Mouse (Mus musculus) layer of hippocampus, adult 11-12 months (tissue): ENCODE results near the gene Eml2.

Source experiments
- DNase-seq: peaks from one replicate; pipeline ENCODE4 v3.0.0; 2022; ENCODE audit warnings: low spot score

Gene Eml2

DNA sequence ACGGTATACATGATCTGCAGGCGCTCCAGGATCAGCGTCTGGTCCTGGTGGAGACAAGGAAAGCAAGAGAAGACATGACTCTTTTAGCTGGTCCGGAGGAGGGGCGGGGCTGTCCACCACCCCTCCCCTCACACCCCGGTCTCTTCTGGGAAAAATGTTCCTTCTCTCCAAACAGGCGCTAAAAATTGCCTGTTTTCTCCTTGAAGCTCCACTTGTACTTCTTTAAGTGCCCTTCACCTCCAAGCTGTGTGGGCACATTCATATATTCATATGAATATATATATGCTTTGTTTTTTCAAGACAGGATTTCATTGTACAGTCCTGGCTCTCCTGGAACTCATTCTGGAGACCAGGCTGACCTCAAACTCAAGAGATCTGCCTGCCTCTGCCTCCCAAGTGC lies 13.3 kb upstream of the Eml2 start:
- no peak for DNase-seq

GRCm38 (mm10) chr7:19163752-19164151 lies 12.5 kb upstream of the Eml2 start:
- no peak for DNase-seq

- DNase-seq, result no peak
These were observed 12.0 kb upstream of the Eml2 start for GRCm38 (mm10) chr7:19164189-19164588.

DNA sequence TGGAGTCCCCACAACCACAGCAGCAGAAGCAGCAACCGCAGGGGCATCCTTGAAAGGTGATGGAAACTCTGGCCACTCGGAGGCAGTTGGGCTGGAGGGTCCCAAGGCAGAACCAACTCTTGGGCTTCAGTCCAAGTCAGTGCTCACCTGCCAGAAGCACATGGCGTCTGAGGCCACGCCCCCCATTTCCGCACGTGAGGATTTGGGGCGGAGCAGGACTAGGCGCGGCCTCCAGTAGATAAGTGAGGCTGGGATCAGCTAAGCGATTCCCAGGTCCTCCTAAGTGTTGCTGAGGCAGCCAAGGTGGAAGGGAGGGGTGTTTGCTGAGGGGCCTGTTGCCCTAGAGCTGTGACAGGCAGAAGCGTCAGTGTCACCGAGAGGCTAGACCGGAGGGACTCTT lies 11.2 kb upstream of the Eml2 start:
- no peak for DNase-seq

GRCm38 (mm10) chr7:19165656-19166423 lies 10.4 kb upstream of the Eml2 start, which contains the start of gene Gipr:
Gipr (minus strand) TSS chr7:19166127.
- DNase-seq, result no peak

DNA sequence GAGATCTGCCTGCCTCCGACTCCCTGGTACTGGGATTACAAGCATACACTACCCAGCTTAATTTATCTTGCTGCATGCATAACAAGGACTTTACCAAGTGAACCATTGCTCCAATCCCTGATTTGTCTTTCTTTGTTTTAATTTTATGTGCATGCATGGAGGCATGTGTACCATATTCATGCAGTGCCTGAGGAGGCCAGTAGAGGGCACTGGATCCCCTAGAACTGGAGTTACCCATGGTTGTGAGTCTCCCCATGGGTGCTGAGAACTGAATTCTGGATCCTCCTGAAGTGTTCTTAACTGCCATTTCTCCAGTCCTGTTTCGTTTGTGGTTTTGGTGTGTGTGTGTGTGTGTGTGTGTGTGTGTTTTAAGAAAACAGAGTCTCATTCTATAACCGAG lies 9.2 kb upstream of the Eml2 start:
- no peak for DNase-seq

- no peak for DNase-seq
These were observed 6.7 kb upstream of the Eml2 start for GRCm38 (mm10) chr7:19169506-19169905.

GRCm38 (mm10) chr7:19170142-19170541 lies 6.1 kb upstream of the Eml2 start:
- DNase-seq, result no peak

GRCm38 (mm10) chr7:19171831-19172230 lies 4.4 kb upstream of the Eml2 start:
- no peak for DNase-seq

DNA sequence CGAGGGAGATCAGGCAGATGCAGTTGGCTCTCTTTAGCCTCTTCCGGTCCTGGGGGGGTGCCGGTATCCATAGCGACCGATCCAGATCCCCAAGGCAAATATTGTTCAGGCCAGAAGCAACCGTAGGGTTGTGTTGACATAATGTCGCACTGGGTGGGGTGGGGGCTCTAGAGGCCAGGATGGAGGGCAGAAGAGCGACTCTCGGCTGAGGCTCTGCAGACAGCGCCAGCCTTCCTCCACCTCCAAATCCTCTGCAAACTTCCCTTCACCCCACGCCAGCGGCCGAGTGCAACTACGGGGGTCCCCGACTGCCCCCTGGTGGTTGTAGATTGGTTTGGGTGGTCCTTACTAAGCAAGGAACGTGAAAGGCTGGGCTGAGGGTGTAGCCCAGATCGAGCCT lies 3.3 kb upstream of the Eml2 start:
- DNase-seq, result peak; percentile 92

DNA sequence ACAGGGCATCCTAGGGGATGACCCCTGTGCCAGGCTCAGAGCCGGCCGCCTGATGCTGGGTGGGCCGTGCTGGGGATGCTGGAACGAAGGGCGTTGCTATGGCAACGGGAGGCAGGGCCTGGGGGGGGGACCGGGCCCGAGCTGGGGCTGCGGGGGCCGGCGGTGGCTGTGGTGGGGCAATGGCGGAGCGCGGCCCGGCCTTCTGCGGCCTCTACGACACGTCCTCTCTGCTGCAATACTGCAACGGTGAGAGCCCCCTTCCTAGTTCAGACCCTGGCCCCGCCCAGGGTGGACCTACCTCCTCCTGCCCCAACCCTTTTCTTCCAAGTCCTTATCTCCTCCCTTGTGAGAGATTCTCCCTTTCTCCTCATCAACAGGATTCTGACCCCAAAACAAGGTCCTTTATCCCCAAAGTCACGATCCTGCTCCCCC lies 311 bp downstream of the Eml2 start:
- no peak for DNase-seq

DNA sequence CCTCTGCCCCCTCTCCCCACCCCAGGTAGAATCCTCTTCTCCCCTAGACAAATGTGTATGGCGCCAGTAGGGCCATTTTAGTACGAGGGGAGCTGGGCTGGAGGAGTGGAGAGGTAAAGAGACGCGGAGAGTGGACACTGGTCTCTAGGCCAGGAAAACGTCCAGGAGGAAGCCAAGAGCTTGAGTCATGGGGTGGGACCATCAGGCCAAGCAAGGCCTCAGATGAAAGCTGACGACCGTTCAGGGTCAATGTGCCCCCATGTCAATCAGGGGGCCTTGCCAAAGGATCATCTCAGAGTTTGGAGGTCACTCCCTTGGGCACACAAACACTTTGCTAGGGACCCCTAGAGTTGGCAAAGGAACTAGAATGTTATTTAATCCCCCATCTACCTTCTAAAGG lies 995 bp downstream of the Eml2 start:
- no peak for DNase-seq

GRCm38 (mm10) chr7:19178035-19178434 lies 1.8 kb downstream of the Eml2 start:
- no peak for DNase-seq

- DNase-seq, result peak; percentile 87
These were observed 2.3 kb downstream of the Eml2 start for GRCm38 (mm10) chr7:19178443-19179092.

GRCm38 (mm10) chr7:19179173-19179572 lies 3.0 kb downstream of the Eml2 start:
- peak; percentile 72 for DNase-seq

GRCm38 (mm10) chr7:19179936-19180335 lies 3.7 kb downstream of the Eml2 start:
- no peak for DNase-seq

- no peak for DNase-seq
These were observed 4.7 kb downstream of the Eml2 start for GRCm38 (mm10) chr7:19180862-19181429.

GRCm38 (mm10) chr7:19184250-19184649 lies 8.0 kb downstream of the Eml2 start:
- no peak for DNase-seq

DNA sequence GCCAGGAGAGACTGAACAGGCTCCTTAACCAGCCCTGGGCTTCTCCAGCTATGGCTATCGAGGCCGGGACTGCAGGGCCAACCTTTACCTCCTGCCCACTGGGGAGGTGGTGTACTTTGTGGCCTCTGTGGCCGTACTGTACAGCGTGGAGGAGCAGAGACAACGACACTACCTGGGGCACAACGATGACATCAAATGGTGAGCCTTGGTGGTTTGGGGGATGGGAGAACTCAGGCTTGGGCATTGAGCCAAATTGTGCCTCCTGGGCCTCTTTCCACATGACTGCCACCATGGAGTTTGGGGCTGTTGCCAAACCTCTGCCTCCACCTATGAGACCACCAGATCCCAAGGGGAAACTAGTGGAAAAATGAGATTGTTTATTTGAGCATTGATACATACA lies 8.5 kb downstream of the Eml2 start:
- DNase-seq, result no peak

DNA sequence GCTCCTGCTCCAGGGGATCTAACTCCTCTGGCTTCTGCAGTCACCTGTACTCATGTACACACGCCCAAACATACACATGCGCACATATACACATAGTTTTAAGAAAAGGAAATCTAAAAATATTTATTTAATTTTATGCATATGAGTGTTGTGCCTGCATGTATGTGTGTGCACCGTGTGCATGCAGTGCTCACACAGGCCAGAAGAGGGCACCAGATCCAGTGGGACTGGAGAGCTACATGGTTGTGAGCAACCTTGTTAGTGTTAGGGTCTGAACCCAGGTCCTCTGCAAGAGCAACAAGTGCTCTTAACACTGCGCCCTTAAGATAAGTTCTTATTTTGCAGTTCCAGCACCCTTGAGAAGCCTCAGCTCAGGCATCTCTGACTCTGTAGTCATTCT lies 18.5 kb downstream of the Eml2 start:
- no peak for DNase-seq

DNA sequence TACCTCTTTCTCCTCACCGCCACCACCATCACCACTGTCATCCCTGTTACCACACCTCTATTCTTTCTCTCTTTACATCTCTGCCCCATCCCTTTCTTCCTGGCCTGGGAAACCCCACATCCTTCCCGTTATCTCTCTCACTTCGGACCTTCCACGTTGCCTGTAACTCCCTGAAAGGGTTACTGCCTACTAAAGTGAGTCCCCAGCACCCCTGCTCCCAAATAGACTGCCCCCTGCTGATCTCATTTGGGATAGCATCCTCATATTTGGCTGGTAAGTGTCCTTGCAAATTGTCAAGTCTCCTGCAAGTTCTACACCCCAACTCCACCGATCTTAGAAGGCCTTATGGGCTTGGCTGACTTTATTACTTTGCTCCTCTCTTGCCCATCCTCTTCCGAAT lies 20.5 kb downstream of the Eml2 start:
- DNase-seq, result no peak

GRCm38 (mm10) chr7:19197985-19198384 lies 21.8 kb downstream of the Eml2 start:
- DNase-seq, result no peak

DNA sequence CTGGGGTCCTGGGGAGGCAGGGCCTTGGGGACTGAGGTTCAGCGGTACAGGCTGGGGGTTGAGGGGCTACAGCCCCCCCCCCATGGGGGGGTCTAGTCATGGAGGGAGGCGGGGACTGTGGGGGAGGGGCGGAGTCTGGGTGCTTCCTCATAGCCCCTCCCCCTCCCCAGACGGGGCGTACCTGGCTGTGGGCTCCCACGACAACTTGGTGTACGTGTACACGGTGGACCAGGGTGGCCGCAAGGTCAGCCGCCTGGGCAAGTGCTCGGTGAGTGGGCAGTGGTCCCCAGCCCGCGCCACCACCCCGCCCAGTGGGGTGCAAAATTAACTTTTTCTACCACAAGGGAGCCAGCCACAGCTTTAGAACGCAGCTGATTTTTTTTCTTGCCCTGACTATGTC lies 25.4 kb downstream of the Eml2 start:
- DNase-seq, result no peak
